Mouse (Mus musculus) lung, postnatal 36 days (tissue): ENCODE measurements around the gene Fbxw8.

Experiments used
- DNase-seq: peaks from one replicate; pipeline ENCODE4 v3.0.0; 2022; ENCODE audit warnings: mixed read lengths

Fbxw8 gene

GRCm38 (mm10) chr5:118155565-118155947 lies 292 bp upstream of the Fbxw8 start:
- no peak for DNase-seq

- DNase-seq, result peak; percentile 48
These were observed 5.6 kb downstream of the Fbxw8 start for GRCm38 (mm10) chr5:118149711-118150110.

GRCm38 (mm10) chr5:118147264-118147663 lies 8.0 kb downstream of the Fbxw8 start:
- no peak for DNase-seq

GRCm38 (mm10) chr5:118145999-118146679 lies 9.1 kb downstream of the Fbxw8 start:
- DNase-seq, result no peak

- no peak for DNase-seq
These were observed 9.8 kb downstream of the Fbxw8 start for GRCm38 (mm10) chr5:118145458-118145857.

GRCm38 (mm10) chr5:118144770-118145169 lies 10.5 kb downstream of the Fbxw8 start:
- no peak for DNase-seq

GRCm38 (mm10) chr5:118144327-118144726 lies 10.9 kb downstream of the Fbxw8 start:
- no peak for DNase-seq

- DNase-seq, result no peak
These were observed 11.8 kb downstream of the Fbxw8 start for GRCm38 (mm10) chr5:118143211-118144026.

- DNase-seq, result no peak
These were observed 12.8 kb downstream of the Fbxw8 start for GRCm38 (mm10) chr5:118142471-118142870.

- DNase-seq, result no peak
These were observed 15.6 kb downstream of the Fbxw8 start for GRCm38 (mm10) chr5:118139630-118140029.

GRCm38 (mm10) chr5:118136391-118136790 lies 18.9 kb downstream of the Fbxw8 start:
- DNase-seq, result no peak

- no peak for DNase-seq
These were observed 26.6 kb downstream of the Fbxw8 start for GRCm38 (mm10) chr5:118128651-118129050.

- no peak for DNase-seq
These were observed 27.1 kb downstream of the Fbxw8 start for GRCm38 (mm10) chr5:118128208-118128607.

GRCm38 (mm10) chr5:118126671-118127070 lies 28.6 kb downstream of the Fbxw8 start:
- DNase-seq, result no peak

- DNase-seq, result no peak
These were observed 32.2 kb downstream of the Fbxw8 start for GRCm38 (mm10) chr5:118123096-118123495.

- DNase-seq, result no peak
These were observed 33.3 kb downstream of the Fbxw8 start for GRCm38 (mm10) chr5:118121928-118122327.

GRCm38 (mm10) chr5:118120670-118121069 lies 34.6 kb downstream of the Fbxw8 start:
- no peak for DNase-seq

GRCm38 (mm10) chr5:118118922-118119321 lies 36.3 kb downstream of the Fbxw8 start:
- DNase-seq, result no peak

- no peak for DNase-seq
These were observed 36.9 kb downstream of the Fbxw8 start for GRCm38 (mm10) chr5:118118351-118118750.

GRCm38 (mm10) chr5:118113617-118114016 lies 41.6 kb downstream of the Fbxw8 start:
- DNase-seq, result peak; percentile 10

- no peak for DNase-seq
These were observed 42.2 kb downstream of the Fbxw8 start for GRCm38 (mm10) chr5:118113043-118113442.

- DNase-seq, result no peak
These were observed 46.3 kb downstream of the Fbxw8 start for GRCm38 (mm10) chr5:118108794-118109440.

- no peak for DNase-seq
These were observed 47.0 kb downstream of the Fbxw8 start for GRCm38 (mm10) chr5:118108124-118108793.
